Mouse (Mus musculus) kidney, adult 11 months (tissue): ENCODE measurements at regions not wholly inside any gene's neighbourhood (a gene's known extent, or its start where the extent isn't known, plus 50 kb on each side); places are given as distances from the start of the nearest gene placed in this dataset.

Experiments
- DNase-seq: peaks from one replicate; pipeline ENCODE4 v3.0.0; 2022

GRCm38 (mm10) chr4:94188354-94188753 is 368.0 kb upstream of the Gm10306 start:
- no peak for DNase-seq

- peak; percentile 54 for DNase-seq
These were observed 367.5 kb upstream of the Gm10306 start for GRCm38 (mm10) chr4:94188888-94189287.

GRCm38 (mm10) chr4:94190940-94191339 is 365.4 kb upstream of the Gm10306 start:
- no peak for DNase-seq

- no peak for DNase-seq
These were observed 340.1 kb upstream of the Gm10306 start for GRCm38 (mm10) chr4:94216265-94216664.

- no peak for DNase-seq
These were observed 320.6 kb upstream of the Gm10306 start for GRCm38 (mm10) chr4:94235650-94236206.

- no peak for DNase-seq
These were observed 300.3 kb upstream of the Gm10306 start for GRCm38 (mm10) chr4:94256026-94256425.

GRCm38 (mm10) chr4:94261136-94261535 is 295.2 kb upstream of the Gm10306 start:
- no peak for DNase-seq

- no peak for DNase-seq
These were observed 274.6 kb upstream of the Gm10306 start for GRCm38 (mm10) chr4:94281732-94282131.

- no peak for DNase-seq
These were observed 264.2 kb upstream of the Gm10306 start for GRCm38 (mm10) chr4:94292150-94292549.

GRCm38 (mm10) chr4:94317298-94317697 is 239.0 kb upstream of the Gm10306 start:
- DNase-seq = no peak

GRCm38 (mm10) chr4:94326759-94327158 is 229.6 kb upstream of the Gm10306 start:
- DNase-seq = no peak

GRCm38 (mm10) chr4:94343331-94343730 is 213.0 kb upstream of the Gm10306 start:
- DNase-seq = no peak

- DNase-seq = no peak
These were observed 207.1 kb upstream of the Gm10306 start for GRCm38 (mm10) chr4:94349273-94349672.

- DNase-seq = no peak
These were observed 199.4 kb upstream of the Gm10306 start for GRCm38 (mm10) chr4:94356982-94357381.

GRCm38 (mm10) chr4:94360810-94361527 is 195.4 kb upstream of the Gm10306 start:
- DNase-seq = no peak

- DNase-seq = no peak
These were observed 194.7 kb upstream of the Gm10306 start for GRCm38 (mm10) chr4:94361528-94362217.

GRCm38 (mm10) chr4:94365375-94365774 is 191.0 kb upstream of the Gm10306 start:
- no peak for DNase-seq

GRCm38 (mm10) chr4:94367174-94367573 is 189.2 kb upstream of the Gm10306 start:
- no peak for DNase-seq

GRCm38 (mm10) chr4:94370981-94371380 is 185.4 kb upstream of the Gm10306 start:
- no peak for DNase-seq

- no peak for DNase-seq
These were observed 180.1 kb upstream of the Gm10306 start for GRCm38 (mm10) chr4:94376256-94376655.

- DNase-seq = no peak
These were observed 170.6 kb upstream of the Gm10306 start for GRCm38 (mm10) chr4:94385703-94386102.

- no peak for DNase-seq
These were observed 168.0 kb upstream of the Gm10306 start for GRCm38 (mm10) chr4:94388317-94388716.

GRCm38 (mm10) chr4:94394462-94394861 is 161.9 kb upstream of the Gm10306 start:
- DNase-seq = no peak

GRCm38 (mm10) chr4:94397284-94397683 is 159.1 kb upstream of the Gm10306 start:
- DNase-seq = no peak
